Mouse (Mus musculus) left cerebral cortex, postnatal 25 days (tissue): ENCODE measurements at regions not wholly inside any gene's neighbourhood (a gene's known extent, or its start where the extent isn't known, plus 50 kb on each side); places are given as distances from the start of the nearest gene placed in this dataset.
"Not testable (repeated sequence)": the region's sequence is repeated elsewhere in the genome, so short reads cannot be mapped to it uniquely, and the experiment has no call there.

ENCODE experiments used
- DNase-seq, 2 experiments: peaks; one replicate each; pipeline ENCODE4 v3.0.0; 2022; ENCODE audit warnings: low spot score in 2 of 2, mixed read lengths in 1 of 2
- intact Hi-C: fragments of 180-260 bp; cut with DNase I; formaldehyde crosslinking; loops from one replicate; pipeline ENCODE4 v1.15.1; 2025

DNA sequence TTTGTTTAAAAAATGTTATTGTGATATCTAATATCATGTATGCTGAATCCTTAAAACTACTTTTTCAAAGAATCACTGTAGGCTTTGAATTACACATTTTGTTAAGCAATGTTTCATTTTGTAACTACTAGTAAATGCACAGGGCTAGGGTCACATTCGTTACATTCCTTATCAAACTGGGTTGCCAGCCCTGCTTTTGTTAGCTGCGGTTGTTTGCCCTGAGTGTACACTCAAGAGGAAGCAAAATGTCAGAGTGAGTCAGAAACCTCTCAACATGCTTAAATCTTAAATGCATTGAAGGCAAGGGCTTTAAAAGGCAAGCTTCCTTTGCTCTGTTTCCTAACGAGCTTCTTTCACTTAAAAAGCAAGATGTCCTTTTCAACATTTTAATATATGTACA lies 193.6 kb upstream of the Daam1 start:
- intact Hi-C loops = no loop called here
- DNase-seq = no peak

GRCm38 (mm10) chr12:71638246-71638645 lies 192.6 kb upstream of the Daam1 start:
- no peak for DNase-seq
- intact Hi-C loops = no loop called here

DNA sequence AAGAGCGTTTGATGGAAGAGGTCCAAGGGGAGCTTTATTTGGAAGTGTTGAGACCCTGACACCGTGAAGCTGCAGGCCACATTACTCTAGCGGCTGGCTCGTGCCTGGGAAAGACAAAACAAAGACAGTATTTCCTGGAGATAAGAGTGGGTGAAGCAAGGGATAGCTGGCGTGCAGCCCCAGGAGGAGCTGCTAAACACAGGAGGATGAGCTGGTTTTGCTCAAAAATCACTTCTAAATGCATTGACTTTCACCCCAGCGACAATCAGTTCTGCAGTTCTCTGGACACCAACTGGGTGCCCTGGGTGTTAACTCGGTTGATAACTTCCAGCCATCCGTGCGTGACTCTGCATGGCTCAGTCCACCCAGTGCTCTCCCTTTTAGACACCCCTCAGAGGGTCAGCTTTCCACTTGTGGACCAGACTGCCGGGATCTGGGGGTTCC lies 190.8 kb upstream of the Daam1 start:
- DNase-seq = no peak
- intact Hi-C loops = loop anchor here (10.0 kb wide), 1 partner anchor 1845 kb away; no protein-coding TSS in a partner anchor

- intact Hi-C loops = loop anchor here (10.0 kb wide), 1 partner anchor 1843 kb away; no protein-coding TSS in a partner anchor
- DNase-seq = no peak
Measured at GRCm38 (mm10) chr12:71641486-71641885, 189.4 kb upstream of the Daam1 start.

GRCm38 (mm10) chr12:71642797-71643337 lies 188.0 kb upstream of the Daam1 start:
- intact Hi-C loops = loop anchor here (10.0 kb wide), 1 partner anchor 1842 kb away; no protein-coding TSS in a partner anchor
- no peak for DNase-seq

GRCm38 (mm10) chr12:71651251-71651650 lies 179.6 kb upstream of the Daam1 start:
- intact Hi-C loops = no loop called here
- DNase-seq = no peak

- DNase-seq = peak; percentile 66 to 91
- intact Hi-C loops = loop anchor here (5.0 kb wide), 1 partner anchor 146 kb away; no protein-coding TSS in a partner anchor
Measured at GRCm38 (mm10) chr12:71693346-71694038, 137.4 kb upstream of the Daam1 start.

DNA sequence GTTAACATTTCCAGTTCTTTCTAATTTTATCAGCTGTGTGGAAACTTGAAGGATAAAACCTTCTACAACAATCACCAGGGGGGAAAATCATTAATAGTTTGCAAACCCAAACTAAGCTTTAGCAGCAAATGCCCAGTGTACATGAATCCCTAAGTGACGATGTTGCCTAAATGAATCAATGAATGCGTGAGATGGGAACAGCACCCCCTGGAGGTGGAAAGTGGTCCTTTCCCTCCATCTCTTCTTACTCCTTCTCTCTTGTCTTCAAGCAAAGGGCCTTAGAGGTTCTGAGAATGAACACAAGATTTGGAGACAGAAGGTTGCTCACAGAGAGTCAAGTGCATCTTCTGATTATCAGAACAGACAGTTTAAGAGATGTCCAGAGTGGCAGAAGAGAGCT lies 129.1 kb upstream of the Daam1 start:
- intact Hi-C loops = loop anchor here (1.0 kb wide), 1 partner anchor 390 kb away; no protein-coding TSS in a partner anchor

GRCm38 (mm10) chr12:71702181-71702580 lies 128.7 kb upstream of the Daam1 start:
- no peak for DNase-seq
- intact Hi-C loops = no loop called here

More for the DNA sequence above, 129.1 kb upstream of the Daam1 start:
- DNase-seq = peak; percentile 50 to 59

DNA sequence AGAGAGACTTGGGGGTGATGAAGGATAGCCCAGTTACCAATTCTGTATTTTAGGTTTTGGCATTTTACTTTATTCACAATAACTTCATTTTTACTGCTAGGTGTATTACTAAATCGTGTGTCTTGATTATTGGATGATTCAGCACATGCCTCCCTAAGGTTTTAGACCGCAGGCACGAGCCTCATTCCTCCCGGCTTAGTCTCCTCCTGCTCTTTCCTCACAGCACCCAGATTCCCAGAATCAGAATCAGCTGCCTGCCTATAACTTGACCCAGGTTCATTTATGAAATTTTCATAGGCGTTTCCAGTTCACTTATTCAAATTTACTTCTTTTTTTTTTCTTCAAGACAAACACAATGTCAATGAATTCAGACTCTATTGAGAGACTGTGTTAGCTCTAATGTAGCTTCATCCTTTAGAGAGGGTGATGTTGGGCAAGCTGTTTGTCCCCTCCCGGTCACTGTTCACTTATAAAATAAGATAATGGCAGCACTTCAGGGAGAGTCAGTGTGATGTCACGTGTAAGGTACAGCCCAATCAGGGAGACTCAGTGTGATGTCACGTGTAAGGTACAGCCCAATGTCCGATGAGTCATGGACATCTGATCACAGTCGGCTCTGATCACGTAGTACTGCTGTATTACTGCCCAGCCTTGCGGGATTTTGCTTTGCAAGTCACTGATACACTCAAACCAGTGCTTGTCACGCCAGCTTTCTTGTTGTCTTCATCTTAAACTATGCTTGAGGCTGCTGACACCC lies 127.6 kb upstream of the Daam1 start:
- no peak for DNase-seq
- intact Hi-C loops = no loop called here

- intact Hi-C loops = no loop called here
- no peak for DNase-seq
Measured at GRCm38 (mm10) chr12:71704431-71704830, 126.4 kb upstream of the Daam1 start.

GRCm38 (mm10) chr12:71707727-71708369 lies 123.0 kb upstream of the Daam1 start:
- DNase-seq = peak; percentile 69 to 72
- intact Hi-C loops = loop anchor here (2.0 kb wide), 2 partner anchors 397 to 511 kb away; no protein-coding TSS in a partner anchor

DNA sequence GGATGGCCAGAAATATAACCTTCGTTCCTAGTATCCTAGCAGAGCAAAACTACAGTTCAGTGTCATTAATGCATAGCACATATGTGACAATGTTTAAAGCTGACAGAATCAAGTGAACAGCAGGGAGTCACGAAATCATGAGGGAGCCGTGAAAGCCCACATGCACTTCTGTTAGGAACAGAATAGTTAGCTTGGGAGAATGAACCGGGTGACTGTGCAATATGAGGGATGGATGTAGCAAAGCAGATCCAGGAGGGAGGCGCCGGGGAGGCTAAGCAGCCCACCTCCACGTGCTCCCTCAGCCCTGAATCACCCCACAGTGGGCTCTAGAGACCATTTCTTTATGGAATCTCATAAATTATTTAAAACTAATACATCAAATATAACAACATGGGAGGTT lies 116.3 kb upstream of the Daam1 start:
- intact Hi-C loops = loop anchor here (2.0 kb wide), 1 partner anchor 34 kb away; no protein-coding TSS in a partner anchor
- peak; percentile 11 to 80 for DNase-seq

DNA sequence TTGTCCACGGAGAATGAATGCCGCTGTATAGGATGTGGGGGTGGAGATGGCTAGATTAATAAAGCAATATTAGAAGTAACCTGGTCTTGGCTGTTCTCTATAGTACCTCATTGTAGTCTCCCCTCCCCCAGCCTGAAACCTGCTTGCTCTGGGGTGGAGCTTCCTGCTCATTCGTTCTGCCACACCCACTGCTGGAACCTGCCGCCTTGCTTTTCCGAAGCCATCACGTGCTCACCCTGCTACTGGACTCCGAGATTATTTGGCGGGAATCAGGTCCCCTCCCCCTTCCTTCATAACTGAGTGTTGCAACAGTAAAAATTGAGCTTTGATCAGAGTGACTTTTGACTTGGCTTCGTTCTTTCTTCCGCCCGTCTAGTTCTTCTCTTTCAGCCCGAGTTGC lies 112.5 kb upstream of the Daam1 start:
- DNase-seq, intact Hi-C loops: not testable (repeated sequence)

DNA sequence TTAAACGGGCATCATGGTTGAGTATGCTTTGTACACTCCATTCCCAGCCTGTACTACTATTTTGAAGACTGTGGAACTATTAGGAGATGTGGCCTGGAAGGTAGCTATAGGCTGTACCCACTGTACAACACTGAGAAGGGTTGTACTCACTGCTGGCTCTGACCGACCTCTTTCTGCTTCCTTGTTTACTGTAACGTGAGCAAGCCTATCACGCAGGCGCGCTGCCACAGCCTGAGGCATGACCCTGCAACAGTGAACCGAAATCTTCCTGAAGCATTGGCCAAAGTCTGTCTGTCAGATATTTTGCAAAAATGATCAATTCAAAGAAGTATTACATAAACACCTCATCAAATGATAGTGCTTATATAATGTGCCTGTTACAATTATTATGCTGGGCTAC lies 112.0 kb upstream of the Daam1 start:
- intact Hi-C loops = no loop called here
- DNase-seq = no peak

- DNase-seq = no peak
- intact Hi-C loops = no loop called here
Measured at GRCm38 (mm10) chr12:71725140-71725539, 105.7 kb upstream of the Daam1 start.

- intact Hi-C loops = no loop called here
- DNase-seq = no peak
Measured at GRCm38 (mm10) chr12:71725713-71726336, 105.1 kb upstream of the Daam1 start.

- intact Hi-C loops = no loop called here
- peak in 1 of 2 experiments; percentile 8 for DNase-seq
Measured at GRCm38 (mm10) chr12:71743345-71743744, 87.5 kb upstream of the Daam1 start.

GRCm38 (mm10) chr12:71746011-71746410 lies 84.9 kb upstream of the Daam1 start:
- intact Hi-C loops = no loop called here
- DNase-seq = no peak
